Mouse (Mus musculus): ENCODE results near the gene Cox8a. TPM values are rescaled to one million over a fixed set of nuclear protein-coding genes. Genes with fewer than 3 reads are reported as not detected.

Cox8a gene
- polyA plus RNA-seq, 1 experiment from 2014 or later, result 924 TPM

Other genes starting within 250 kb of the Cox8a start
- 114 and 143 TPM in 2 replicates for gene Ppp1r14b, start 242.6 kb downstream of the Cox8a start, polyA plus RNA-seq (2015; fragmentation: Nextera tagmentation; extraction: Ambion mirVana)
- gene Plcb3, start 241.1 kb downstream of the Cox8a start, polyA plus RNA-seq (2015; fragmentation: Nextera tagmentation; extraction: Ambion mirVana), result 11.5 and 11.7 TPM in 2 replicates
- gene Fkbp2, start 237.1 kb downstream of the Cox8a start, polyA plus RNA-seq (2015; fragmentation: Nextera tagmentation; extraction: Ambion mirVana), result 108 and 109 TPM in 2 replicates
- gene Vegfb, start 230.0 kb downstream of the Cox8a start, polyA plus RNA-seq (2015; fragmentation: Nextera tagmentation; extraction: Ambion mirVana), result 33.5 and 34.9 TPM in 2 replicates
- 24.2 and 25.9 TPM in 2 replicates for gene Dnajc4, start 225.0 kb downstream of the Cox8a start, polyA plus RNA-seq (2015; fragmentation: Nextera tagmentation; extraction: Ambion mirVana)
- gene Nudt22, start 221.5 kb downstream of the Cox8a start, polyA plus RNA-seq (2015; fragmentation: Nextera tagmentation; extraction: Ambion mirVana), result 18.6 and 23.8 TPM in 2 replicates
- 16.6 and 18.0 TPM in 2 replicates for gene Trpt1, start 221.5 kb downstream of the Cox8a start, polyA plus RNA-seq (2015; fragmentation: Nextera tagmentation; extraction: Ambion mirVana)
- gene Fermt3, start 198.1 kb downstream of the Cox8a start, polyA plus RNA-seq (2015; fragmentation: Nextera tagmentation; extraction: Ambion mirVana), result 4.4 and 5.6 TPM in 2 replicates
- 233 and 239 TPM in 2 replicates for gene Stip1, start 177.6 kb downstream of the Cox8a start, polyA plus RNA-seq (2015; fragmentation: Nextera tagmentation; extraction: Ambion mirVana)
- gene Macrod1, start 160.8 kb downstream of the Cox8a start, polyA plus RNA-seq (2015; fragmentation: Nextera tagmentation; extraction: Ambion mirVana), result 4.2 and 5.3 TPM in 2 replicates
- 7.1 and 8.1 TPM in 2 replicates for gene Flrt1, start 111.9 kb downstream of the Cox8a start, polyA plus RNA-seq (2015; fragmentation: Nextera tagmentation; extraction: Ambion mirVana)
- gene Otub1, start 11.3 kb downstream of the Cox8a start, polyA plus RNA-seq (2015; fragmentation: Nextera tagmentation; extraction: Ambion mirVana), result 233 and 250 TPM in 2 replicates
- 65.3 and 66.6 TPM in 2 replicates for gene Naa40, start 23.6 kb upstream of the Cox8a start, polyA plus RNA-seq (2015; fragmentation: Nextera tagmentation; extraction: Ambion mirVana)
- gene Rcor2, start 49.7 kb upstream of the Cox8a start, polyA plus RNA-seq (2015; fragmentation: Nextera tagmentation; extraction: Ambion mirVana), result 30.2 and 32.0 TPM in 2 replicates
- 40.9 and 42.5 TPM in 2 replicates for gene Mark2, start 124.2 kb upstream of the Cox8a start, polyA plus RNA-seq (2015; fragmentation: Nextera tagmentation; extraction: Ambion mirVana)
- gene Spindoc, start 165.4 kb upstream of the Cox8a start, polyA plus RNA-seq (2015; fragmentation: Nextera tagmentation; extraction: Ambion mirVana), result 34.0 and 42.7 TPM in 2 replicates
- gene 2700081O15Rik, start 200.0 kb upstream of the Cox8a start, polyA plus RNA-seq (2015; fragmentation: Nextera tagmentation; extraction: Ambion mirVana), result 17.7 and 18.0 TPM in 2 replicates